Mouse (Mus musculus) kidney, adult 2 months (tissue): ENCODE results near the gene 2900026A02Rik.

Experiments
- CTCF ChIP-seq: fragments of 200-500 bp; conservative IDR thresholded peaks from 2 replicates; pipeline ENCODE4 v1.5.1; 2011; ENCODE audit warnings: low read depth, mild to moderate bottlenecking, control low read depth, low read length, moderate library complexity, mixed read lengths; ENCODE audit not compliant: insufficient read depth, insufficient read length
- POLR2A ChIP-seq: fragments of 200-500 bp; IDR thresholded peaks from one replicate; pipeline ENCODE4 v1.6.1; 2011; ENCODE audit warnings: low read depth, low read length, control low read depth

DNA sequence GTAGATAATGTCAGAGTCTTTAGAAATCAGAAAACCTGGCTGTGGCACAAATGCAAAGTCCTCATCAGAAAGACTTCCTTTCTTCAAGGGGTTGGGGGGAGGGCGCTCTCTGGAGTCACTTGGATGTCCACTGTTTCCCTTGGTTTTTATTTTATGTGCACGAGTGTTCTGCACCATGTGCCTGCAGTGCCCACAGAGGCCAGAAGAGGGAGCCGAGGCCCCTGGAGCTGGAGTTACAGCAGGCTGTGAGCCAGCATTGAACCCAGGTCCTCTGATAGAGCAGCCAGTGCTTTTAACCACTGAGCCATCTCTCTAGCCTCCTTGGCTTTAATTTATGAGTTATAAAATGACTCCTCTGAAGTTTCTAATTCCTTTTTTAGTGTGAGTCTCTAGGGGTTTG, 49.0 kb upstream of the 2900026A02Rik start:
- TF ChIP-seq CTCF (no peak), POLR2A (no peak)
